Mouse (Mus musculus) forebrain, embryonic 10.5 days (tissue): ENCODE measurements around the gene Gpr65. TPM values are rescaled to one million over a fixed set of nuclear protein-coding genes. Genes with fewer than 3 reads are reported as not detected.

ENCODE experiments used
- DNase-seq: peaks from one replicate; pipeline ENCODE4 v3.0.0-alpha.2; 2017; ENCODE audit warnings: low spot score; ENCODE audit errors: extremely low spot score
- H3K27ac ChIP-seq: fragments of 300-500 bp; sonication (generic); 2 replicates; pipeline ENCODE4 v1.5.1; 2016; ENCODE audit warnings: mild to moderate bottlenecking
- H3K27me3 ChIP-seq: fragments of 300-500 bp; sonication (generic); 2 replicates; pipeline ENCODE4 v1.6.1; 2016; ENCODE audit warnings: mild to moderate bottlenecking; ENCODE audit not compliant: poor library complexity, severe bottlenecking
- H3K36me3 ChIP-seq: fragments of 300-500 bp; sonication (generic); replicated peaks from 2 replicates; pipeline ENCODE4 v1.6.1; 2016; ENCODE audit warnings: mild to moderate bottlenecking, moderate library complexity
- H3K4me1 ChIP-seq: fragments of 300-500 bp; sonication (generic); 2 replicates; pipeline ENCODE4 v1.6.1; 2016
- H3K4me3 ChIP-seq: fragments of 300-500 bp; sonication (generic); 2 replicates; pipeline ENCODE4 v1.5.1; 2016; ENCODE audit warnings: mild to moderate bottlenecking, moderate library complexity
- H3K9me3 ChIP-seq: fragments of 300-500 bp; sonication (generic); 2 replicates; pipeline ENCODE4 v1.6.1; 2016; ENCODE audit warnings: mild to moderate bottlenecking, moderate library complexity
- WGBS: fragments of 180-500 bp; shearing (Covaris S2); methylation state at CpG from one replicate; pipeline ENCODE4 v1.1.7; 2016; 5-methylcytosine and 5-hydroxymethylcytosine counted together
- polyA plus RNA-seq: library from polyadenylated mRNA; unstranded; fragments of >200 nt; fragmentation: Nextera tagmentation; extraction: Ambion mirVana; gene quantifications from 2 replicates; pipeline ENCODE4 v1.2.1, GENCODE M21; 2016

Gpr65 gene
- polyA plus RNA-seq, 1 experiment from 2014 or later, result 0.26 TPM

DNA sequence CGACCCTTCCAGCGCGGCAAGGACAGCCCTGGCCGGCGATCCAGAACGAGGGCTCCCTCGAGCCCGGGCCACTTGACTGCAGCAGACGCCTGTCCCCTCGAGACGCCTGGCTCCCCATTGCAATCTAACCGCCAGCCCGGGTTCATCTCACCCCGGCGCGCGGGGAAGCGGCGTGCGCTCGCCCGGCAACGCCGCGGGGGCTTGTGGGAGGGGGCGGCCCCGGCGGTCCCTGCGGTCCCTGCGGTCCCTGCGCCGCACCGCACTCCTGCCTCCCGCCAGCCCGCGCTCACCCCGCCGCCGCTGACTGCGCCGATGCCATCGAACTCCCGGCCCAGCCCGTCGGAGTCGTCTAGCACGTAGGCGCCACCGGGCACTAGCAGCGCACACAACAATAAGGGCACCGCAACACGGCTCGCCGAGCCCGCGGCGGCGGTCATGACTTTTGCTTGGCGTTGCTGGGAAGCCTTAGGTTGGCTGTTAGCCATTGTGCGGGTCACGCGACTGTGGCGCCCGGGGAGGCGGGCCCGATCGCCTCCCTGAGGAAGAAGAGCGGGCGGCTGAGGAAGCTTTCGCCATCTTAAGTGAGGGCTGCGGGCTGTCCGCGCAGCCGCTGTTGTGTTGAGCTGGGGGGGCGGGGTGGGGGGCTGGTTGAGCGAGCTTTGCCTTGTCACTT lies 9.5 kb upstream of the Gpr65 start, which contains the start of gene Galc:
TSS of gene Galc (minus strand) at position 615 of the 673 bp plus-strand sequence.
- peak within 1 kb of the TSS; percentile 96 for H3K27ac ChIP-seq
- peaks cover 20% of the 10 kb centered on the region for H3K4me1 ChIP-seq
- peak; percentile 86 for DNase-seq
- peak within 1 kb of the TSS; percentile 65 for H3K4me3 ChIP-seq
- no peaks in the 10 kb centered on the region for H3K27me3 ChIP-seq
- H3K9me3 ChIP-seq, result no peaks in the 10 kb centered on the region
- H3K36me3 ChIP-seq, result peaks cover 6% of the 10 kb centered on the region
- WGBS, result under 1% methylated on average over 76 of the region's 76 CpGs

DNA sequence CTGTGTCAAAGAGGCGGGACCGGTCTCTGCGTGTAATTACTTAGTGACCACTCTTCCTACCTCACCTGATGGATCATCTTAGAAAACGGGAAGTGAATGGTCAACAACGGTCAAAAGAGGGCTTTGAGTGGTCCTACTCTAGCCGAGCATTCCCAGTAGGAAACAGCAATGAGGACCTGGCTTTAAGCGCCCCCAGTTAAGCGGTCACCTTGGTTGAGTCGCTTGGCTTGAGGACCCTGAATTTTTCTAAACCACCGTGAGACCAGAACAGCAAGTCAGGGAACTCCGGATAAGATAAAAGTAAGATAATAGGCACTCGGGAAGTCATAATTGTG lies 8.9 kb upstream of the Gpr65 start:
- Histone ChIP-seq H3K4me1 (peaks cover 20% of the 10 kb centered on the region), H3K36me3 (peaks cover 6% of the 10 kb centered on the region), H3K9me3 (no peaks in the 10 kb centered on the region), H3K4me3 (peak overlapping the region; percentile 65), H3K27me3 (no peaks in the 10 kb centered on the region), H3K27ac (peak overlapping the region; percentile 96)
- WGBS, result 7% methylated on average over 12 of the region's 12 CpGs
- no peak for DNase-seq

DNA sequence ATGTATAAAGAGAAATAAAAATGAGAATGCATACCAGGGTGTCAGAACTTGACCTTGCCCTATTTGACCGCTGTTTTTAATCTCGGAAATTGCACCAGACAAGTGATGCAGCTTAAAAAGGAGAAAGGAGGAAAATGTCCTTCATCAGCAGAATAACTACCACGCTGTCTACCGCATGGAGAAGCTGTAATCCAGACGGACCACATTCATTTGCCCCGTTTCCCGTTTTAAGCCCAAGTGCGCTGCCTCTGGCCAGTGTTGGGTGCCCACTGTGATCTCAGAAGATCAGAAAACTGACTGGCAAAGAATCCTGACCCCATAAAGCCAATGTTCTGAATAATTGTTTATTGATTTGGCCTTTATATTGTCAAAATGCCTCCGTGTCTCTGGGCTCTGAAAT lies 2.7 kb upstream of the Gpr65 start:
- DNase-seq, result no peak
- H3K27ac ChIP-seq, result no peak overlapping the region
- H3K36me3 ChIP-seq, result no peaks in the 10 kb centered on the region
- H3K27me3 ChIP-seq, result no peaks in the 10 kb centered on the region
- H3K4me1 ChIP-seq, result no peaks in the 10 kb centered on the region
- 93% methylated on average over 9 of the region's 9 CpGs for WGBS
- no peak overlapping the region for H3K4me3 ChIP-seq
- no peaks in the 10 kb centered on the region for H3K9me3 ChIP-seq

DNA sequence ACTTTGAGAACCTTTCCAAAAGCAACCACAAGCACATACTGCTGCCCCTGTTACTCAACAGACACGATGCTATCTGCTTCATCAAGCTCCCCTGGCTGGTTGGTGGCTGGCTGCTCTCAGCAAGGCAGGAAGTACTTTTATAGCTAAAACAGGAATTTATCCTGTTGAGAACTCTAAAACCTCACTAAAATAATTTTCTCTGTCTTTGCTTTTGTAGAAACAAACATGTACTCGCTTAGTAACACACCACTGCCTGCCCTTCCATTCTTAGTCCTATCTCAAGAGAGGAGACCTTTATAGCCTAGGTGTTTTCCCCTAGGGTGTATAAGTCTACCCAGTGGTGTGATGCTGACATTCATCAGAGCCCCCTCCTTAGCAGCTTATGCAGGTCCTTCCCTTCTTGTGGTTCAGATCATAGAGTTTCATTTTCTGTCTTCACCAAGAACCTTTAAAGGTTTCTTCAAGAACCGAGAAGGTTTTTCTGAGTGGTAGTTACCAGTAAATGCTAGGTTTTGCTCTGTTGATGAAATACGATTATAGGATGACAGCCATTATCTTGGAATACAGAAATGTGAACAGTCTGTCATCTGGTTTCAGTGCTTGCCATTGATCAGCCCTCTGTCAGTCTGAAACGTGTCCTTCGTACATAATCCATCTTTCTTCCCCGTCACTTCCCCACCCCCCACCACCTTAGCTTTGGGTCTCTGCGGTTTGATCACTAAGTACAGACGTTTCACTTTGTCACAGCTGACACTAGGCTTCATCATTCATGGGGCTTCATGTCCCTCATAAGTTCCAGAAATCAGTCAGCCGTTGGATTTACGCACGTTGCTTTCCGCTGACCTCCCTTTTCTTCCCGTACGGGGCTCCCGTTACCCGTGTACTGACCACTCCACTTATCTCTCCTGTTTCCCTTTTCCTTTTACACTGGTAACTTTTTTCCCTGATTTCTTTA lies 1.6 kb downstream of the Gpr65 start:
- H3K36me3 ChIP-seq, result no peaks in the 10 kb centered on the region
- DNase-seq, result no peak
- 89% methylated on average over 17 of the region's 17 CpGs for WGBS
- no peaks in the 10 kb centered on the region for H3K27me3 ChIP-seq
- H3K9me3 ChIP-seq, result no peaks in the 10 kb centered on the region
- H3K4me1 ChIP-seq, result 0 out of 2 replicates have a peak, but pooled peaks cover 5% of the 10 kb centered on the region
- H3K27ac ChIP-seq, result no peak overlapping the region
- H3K4me3 ChIP-seq, result no peak overlapping the region

DNA sequence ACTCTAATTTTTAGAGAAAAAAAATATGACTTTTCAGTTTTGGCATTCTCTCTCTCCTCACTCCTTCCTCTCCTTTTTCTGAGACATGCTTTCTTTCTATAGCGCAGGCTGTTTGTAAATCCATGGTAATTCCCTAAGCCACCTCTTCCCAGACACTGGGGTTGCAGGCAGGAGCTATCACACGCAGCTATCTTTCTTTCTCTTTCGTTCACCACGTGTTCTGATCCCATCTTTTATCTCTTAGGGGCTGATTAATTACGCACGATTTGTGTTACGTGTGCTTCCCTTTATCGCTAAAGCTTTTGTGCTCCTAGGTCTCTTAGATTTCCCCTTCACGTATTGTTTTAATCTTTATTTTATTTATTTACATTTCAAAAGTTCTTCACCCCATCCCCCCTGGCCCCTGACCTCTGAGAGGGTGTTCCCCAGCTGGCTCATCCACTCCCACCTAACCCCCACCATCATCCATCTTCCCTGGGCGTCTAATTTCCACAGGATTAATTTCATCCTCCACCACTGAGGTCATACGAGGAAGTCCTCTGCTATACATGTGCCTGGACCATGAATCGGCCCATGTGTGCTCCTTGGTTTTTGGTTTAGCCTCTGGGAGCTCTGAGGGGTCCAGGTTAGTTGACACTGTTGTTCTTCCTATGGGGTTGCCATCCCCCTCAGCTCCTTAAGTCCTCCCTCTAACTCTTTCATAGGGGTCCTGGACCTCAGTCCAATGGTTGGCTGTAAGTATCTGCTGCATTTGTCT lies 2.6 kb downstream of the Gpr65 start:
- DNase-seq, result no peak
- H3K9me3 ChIP-seq, result no peaks in the 10 kb centered on the region
- no peak overlapping the region for H3K27ac ChIP-seq
- H3K4me1 ChIP-seq, result 0 out of 2 replicates have a peak, but pooled peaks cover 5% of the 10 kb centered on the region
- H3K27me3 ChIP-seq, result no peaks in the 10 kb centered on the region
- H3K4me3 ChIP-seq, result no peak overlapping the region
- no peaks in the 10 kb centered on the region for H3K36me3 ChIP-seq
- WGBS, result 74% methylated on average over 12 of the region's 12 CpGs

DNA sequence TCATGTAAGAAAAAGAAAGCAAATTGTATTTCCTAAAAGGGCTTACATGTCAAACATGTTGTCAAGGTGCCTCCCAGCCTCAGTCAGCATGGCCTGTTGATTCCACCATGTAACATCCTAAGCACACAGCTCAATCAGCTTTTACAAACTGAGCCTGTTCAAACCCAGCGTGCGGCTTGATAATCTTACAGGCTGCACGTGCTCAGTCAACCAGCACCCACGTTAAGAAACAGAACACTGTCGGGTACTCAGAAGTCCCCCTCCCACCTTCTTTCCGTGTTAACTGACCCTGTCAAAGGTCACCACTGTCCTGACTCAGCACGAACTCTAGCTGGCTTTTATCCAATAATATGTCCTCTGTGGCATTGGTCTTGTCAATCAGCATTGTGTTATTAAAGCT lies 4.0 kb downstream of the Gpr65 start:
- Histone ChIP-seq H3K27ac (no peak overlapping the region), H3K36me3 (no peaks in the 10 kb centered on the region), H3K27me3 (no peaks in the 10 kb centered on the region), H3K9me3 (no peaks in the 10 kb centered on the region), H3K4me3 (no peak overlapping the region), H3K4me1 (0 out of 2 replicates have a peak, but pooled peaks cover 5% of the 10 kb centered on the region)
- WGBS, result 76% methylated on average over 7 of the region's 7 CpGs
- DNase-seq, result no peak

DNA sequence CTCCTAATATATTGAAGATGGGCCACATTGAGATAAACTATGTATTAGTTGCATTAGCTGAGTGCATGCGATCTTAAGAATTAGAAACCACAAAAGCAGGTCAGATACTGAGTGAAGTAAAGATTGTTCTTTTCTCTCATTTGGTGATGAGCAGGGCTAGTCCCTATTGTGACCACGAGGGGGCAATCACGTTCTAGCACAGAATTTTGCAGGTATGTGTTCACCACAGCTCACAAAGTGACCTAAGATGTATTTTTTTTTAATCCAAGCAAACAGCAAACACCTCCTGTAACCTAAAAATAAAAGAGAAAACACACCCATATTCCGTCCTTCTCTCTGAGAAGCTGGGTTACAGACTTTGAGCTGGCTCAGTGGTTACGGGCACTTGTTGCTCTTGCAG lies 12.1 kb downstream of the Gpr65 start:
- no peaks in the 10 kb centered on the region for H3K27me3 ChIP-seq
- no peaks in the 10 kb centered on the region for H3K36me3 ChIP-seq
- no peaks in the 10 kb centered on the region for H3K4me1 ChIP-seq
- DNase-seq, result peak; percentile 57
- WGBS, result 35% methylated on average over 5 of the region's 5 CpGs
- no peaks in the 10 kb centered on the region for H3K9me3 ChIP-seq
- H3K27ac ChIP-seq, result no peak overlapping the region
- no peak overlapping the region for H3K4me3 ChIP-seq

DNA sequence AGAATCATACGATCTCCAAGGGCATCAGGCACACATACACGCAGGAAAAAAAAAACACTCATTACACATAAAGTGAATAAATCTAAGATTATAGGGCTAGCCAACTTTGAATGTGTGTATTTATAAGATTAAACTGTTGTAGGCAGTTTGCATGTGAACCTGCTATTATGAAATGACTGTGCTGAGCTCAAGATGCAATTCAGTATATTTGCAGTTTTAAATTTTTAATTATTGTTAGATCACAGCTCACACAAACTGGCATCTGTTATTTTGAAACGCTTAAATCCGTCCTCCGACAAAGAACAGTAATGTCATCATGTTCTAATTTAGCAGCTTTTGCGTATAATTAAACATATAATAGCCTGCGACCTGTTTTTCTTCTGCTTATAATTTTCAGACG lies 12.6 kb downstream of the Gpr65 start:
- DNase-seq, result no peak
- H3K27ac ChIP-seq, result no peak overlapping the region
- 77% methylated on average over 8 of the region's 8 CpGs for WGBS

DNA sequence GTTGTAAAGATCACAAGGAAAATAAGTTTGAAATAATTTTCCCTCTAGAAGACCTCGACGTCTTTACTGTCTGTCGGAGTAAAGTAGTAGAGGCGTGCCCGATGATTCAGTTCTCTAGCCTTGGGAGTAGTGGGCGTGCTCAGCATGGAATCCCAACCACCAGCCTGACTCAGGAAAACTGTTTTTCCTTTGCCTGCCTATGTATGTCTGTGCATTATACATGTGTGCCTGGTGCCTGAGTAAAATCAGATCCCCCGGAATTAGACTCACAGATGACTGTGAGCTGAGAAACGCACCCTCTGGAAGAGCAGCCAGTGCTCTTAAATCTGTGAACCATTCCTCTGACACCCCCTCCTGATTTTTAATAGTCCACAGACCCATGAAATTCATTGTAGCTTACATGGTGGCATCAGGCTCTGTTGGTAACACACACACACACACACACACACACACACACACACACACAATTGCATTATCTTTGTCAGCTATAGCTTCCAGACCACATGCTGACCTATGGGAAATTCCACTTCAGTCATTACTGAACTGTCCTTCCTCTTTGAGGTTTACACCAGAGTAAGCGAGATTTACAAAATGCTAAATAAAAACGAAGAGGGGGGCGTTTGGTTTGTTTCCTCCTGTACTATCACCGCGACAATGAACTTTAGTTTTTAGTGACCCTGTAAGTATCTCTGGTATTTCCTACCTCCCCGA lies 14.5 kb downstream of the Gpr65 start:
- H3K27ac ChIP-seq, result no peak overlapping the region
- no peak for DNase-seq
- no peaks in the 10 kb centered on the region for H3K9me3 ChIP-seq
- H3K27me3 ChIP-seq, result no peaks in the 10 kb centered on the region
- H3K4me1 ChIP-seq, result no peaks in the 10 kb centered on the region
- no peak overlapping the region for H3K4me3 ChIP-seq
- WGBS, result 86% methylated on average over 14 of the region's 14 CpGs
- no peaks in the 10 kb centered on the region for H3K36me3 ChIP-seq

More for the DNA sequence above, 12.6 kb downstream of the Gpr65 start:
- H3K4me3 ChIP-seq, result no peak overlapping the region
- no peaks in the 10 kb centered on the region for H3K36me3 ChIP-seq
- H3K9me3 ChIP-seq, result no peaks in the 10 kb centered on the region
- no peaks in the 10 kb centered on the region for H3K4me1 ChIP-seq
- H3K27me3 ChIP-seq, result no peaks in the 10 kb centered on the region

DNA sequence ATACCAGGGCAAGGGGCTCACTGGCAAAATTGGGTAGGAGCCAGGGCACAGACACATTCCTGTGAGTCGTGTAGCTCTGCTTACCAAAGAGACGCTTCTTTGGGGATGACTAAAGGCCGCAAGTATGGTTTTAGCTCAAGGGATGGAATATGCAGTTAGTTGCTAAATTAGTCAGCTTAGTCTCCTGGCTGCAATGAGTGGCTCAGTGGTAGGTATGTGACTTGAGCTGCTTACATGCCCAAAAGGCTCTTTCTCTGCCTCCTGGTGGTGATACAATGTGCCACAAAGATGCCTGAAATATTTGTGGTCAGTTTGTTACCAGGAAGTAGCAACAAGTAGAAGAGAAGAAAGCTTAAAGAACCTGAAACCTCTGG lies 15.0 kb downstream of the Gpr65 start:
- H3K9me3 ChIP-seq, result no peaks in the 10 kb centered on the region
- DNase-seq, result no peak
- H3K27me3 ChIP-seq, result no peaks in the 10 kb centered on the region
- no peaks in the 10 kb centered on the region for H3K36me3 ChIP-seq
- H3K27ac ChIP-seq, result no peak overlapping the region
- WGBS, result 81% methylated on average over 3 of the region's 3 CpGs
- H3K4me1 ChIP-seq, result no peaks in the 10 kb centered on the region
- no peak overlapping the region for H3K4me3 ChIP-seq

DNA sequence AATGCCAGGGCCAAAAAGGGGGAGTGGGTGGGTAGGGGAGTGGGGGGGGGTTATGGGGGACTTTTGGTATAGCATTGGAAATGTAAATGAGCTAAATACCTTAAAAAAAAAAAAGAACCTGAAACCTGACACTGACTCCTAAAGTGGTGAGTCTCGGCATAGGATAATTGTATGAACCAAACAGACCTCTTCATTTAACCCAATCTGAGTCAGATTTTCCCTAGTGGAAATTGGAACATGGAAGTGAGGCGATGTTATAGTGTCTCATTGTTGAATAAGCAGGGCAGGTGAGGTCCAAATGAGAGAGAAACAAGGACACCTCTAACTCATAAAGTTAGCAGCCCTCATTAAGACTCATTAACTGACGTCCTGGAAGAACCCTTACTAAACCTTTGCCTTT lies 16.0 kb downstream of the Gpr65 start:
- H3K4me3 ChIP-seq, result no peak overlapping the region
- no peak overlapping the region for H3K27ac ChIP-seq
- H3K4me1 ChIP-seq, result no peaks in the 10 kb centered on the region
- H3K36me3 ChIP-seq, result no peaks in the 10 kb centered on the region
- DNase-seq, result no peak
- H3K9me3 ChIP-seq, result no peaks in the 10 kb centered on the region
- H3K27me3 ChIP-seq, result no peaks in the 10 kb centered on the region
- WGBS, result 87% methylated on average over 3 of the region's 3 CpGs

DNA sequence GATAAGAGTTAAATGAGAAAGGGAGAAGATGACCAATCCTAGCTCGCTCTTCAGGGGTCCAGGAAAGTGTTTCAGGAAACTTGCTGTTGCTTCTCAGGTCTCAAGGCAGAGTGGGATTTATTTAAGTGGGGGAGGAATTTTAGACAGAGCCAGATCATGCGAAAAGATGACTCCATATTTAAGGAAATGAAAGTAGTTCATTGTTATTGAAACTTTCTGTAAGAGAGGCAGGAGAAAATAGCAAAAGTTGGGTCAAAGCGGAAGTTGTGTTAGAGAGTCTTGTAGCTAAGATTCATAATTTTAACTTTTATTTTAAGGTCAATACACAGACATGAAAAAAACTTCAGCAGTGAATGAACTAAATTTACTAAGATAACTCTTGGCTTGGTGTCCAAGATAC lies 22.0 kb downstream of the Gpr65 start:
- no peak overlapping the region for H3K4me3 ChIP-seq
- 87% methylated on average over 3 of the region's 3 CpGs for WGBS
- no peak for DNase-seq
- no peaks in the 10 kb centered on the region for H3K27me3 ChIP-seq
- no peaks in the 10 kb centered on the region for H3K36me3 ChIP-seq
- H3K9me3 ChIP-seq, result no peaks in the 10 kb centered on the region
- no peak overlapping the region for H3K27ac ChIP-seq
- no peaks in the 10 kb centered on the region for H3K4me1 ChIP-seq
